Mouse (Mus musculus) bone marrow macrophage, adult 2 months (primary cell): Measurements from ENCODE around the gene Trim46.

Experiments
- CTCF ChIP-seq: IDR thresholded peaks from 2 replicates; pipeline ENCODE4 v1.5.1; 2012; ENCODE audit warnings: low read depth, mild to moderate bottlenecking, low read length, moderate library complexity
- POLR2A ChIP-seq: IDR thresholded peaks from 2 replicates; pipeline ENCODE4 v1.6.1; 2012; ENCODE audit warnings: mild to moderate bottlenecking, low read depth, low read length, borderline replicate concordance

DNA sequence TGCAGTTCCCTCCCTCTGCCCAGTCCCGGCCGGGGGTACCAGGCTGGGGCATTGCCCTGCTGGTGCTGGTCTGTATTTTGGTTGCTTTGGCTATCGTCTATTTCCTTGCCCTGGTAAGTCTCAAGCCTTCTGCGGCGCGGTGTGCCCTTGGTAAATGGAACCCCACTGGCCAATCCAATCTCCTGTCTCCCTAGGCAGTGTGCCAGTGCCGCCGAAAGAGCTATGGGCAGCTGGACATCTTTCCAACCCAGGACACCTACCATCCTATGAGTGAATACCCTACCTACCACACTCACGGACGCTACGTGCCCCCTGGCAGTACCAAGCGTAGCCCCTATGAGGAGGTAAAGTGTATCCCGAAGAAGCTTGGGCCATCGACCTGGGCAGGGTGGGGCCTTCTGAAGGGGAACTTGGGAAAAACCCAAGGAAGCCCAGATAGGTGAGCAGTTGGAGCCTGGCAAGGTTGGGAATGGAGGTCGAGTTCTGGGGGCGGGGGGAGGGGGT is 14.3 kb downstream of the Trim46 start:
- TF ChIP-seq CTCF, result no peak
- no peak for TF ChIP-seq POLR2A
